Mouse (Mus musculus) cerebellum, adult 9-10 months (tissue): ENCODE results near the gene Evx2.

Experiments used
- DNase-seq: peaks from one replicate; pipeline ENCODE4 v3.0.0; 2022

The Evx2 gene

GRCm38 (mm10) chr2:74680561-74681398, 21.4 kb upstream of the Evx2 start:
- DNase-seq, result no peak

GRCm38 (mm10) chr2:74679980-74680379, 20.6 kb upstream of the Evx2 start:
- DNase-seq, result no peak

GRCm38 (mm10) chr2:74679596-74679971, 20.2 kb upstream of the Evx2 start:
- DNase-seq, result no peak

- no peak for DNase-seq
Measured at GRCm38 (mm10) chr2:74678891-74679595, 19.7 kb upstream of the Evx2 start, which contains the start of gene Hoxd11. Hoxd11 (plus strand) TSS chr2:74679557.

GRCm38 (mm10) chr2:74677106-74677505, 17.7 kb upstream of the Evx2 start:
- no peak for DNase-seq

GRCm38 (mm10) chr2:74676376-74677052, 17.2 kb upstream of the Evx2 start:
- DNase-seq, result no peak

- DNase-seq, result no peak
Measured at GRCm38 (mm10) chr2:74675666-74676282, 16.4 kb upstream of the Evx2 start.

- DNase-seq, result no peak
Measured at GRCm38 (mm10) chr2:74674881-74675665, 15.7 kb upstream of the Evx2 start, which contains the start of gene Hoxd12. Hoxd12 (plus strand) TSS chr2:74675013.

- no peak for DNase-seq
Measured at GRCm38 (mm10) chr2:74673835-74674425, 14.6 kb upstream of the Evx2 start.

GRCm38 (mm10) chr2:74672481-74673362, 13.4 kb upstream of the Evx2 start:
- no peak for DNase-seq

GRCm38 (mm10) chr2:74671847-74672246, 12.5 kb upstream of the Evx2 start:
- DNase-seq, result no peak

- no peak for DNase-seq
Measured at GRCm38 (mm10) chr2:74670632-74671188, 11.4 kb upstream of the Evx2 start.

GRCm38 (mm10) chr2:74669650-74670235, 10.4 kb upstream of the Evx2 start:
- DNase-seq, result no peak

- no peak for DNase-seq
Measured at GRCm38 (mm10) chr2:74669230-74669578, 9.8 kb upstream of the Evx2 start.

GRCm38 (mm10) chr2:74668370-74669229, 9.2 kb upstream of the Evx2 start:
- no peak for DNase-seq

- no peak for DNase-seq
Measured at GRCm38 (mm10) chr2:74667842-74668357, 8.5 kb upstream of the Evx2 start, which contains the start of gene Hoxd13. Hoxd13 (plus strand) TSS chr2:74668310.

- DNase-seq, result no peak
Measured at GRCm38 (mm10) chr2:74667191-74667841, 8.0 kb upstream of the Evx2 start.

- DNase-seq, result no peak
Measured at GRCm38 (mm10) chr2:74666411-74666810, 7.1 kb upstream of the Evx2 start.
